In genomic region chr14:54528007-54528393, GRCm38 (mm10) we compare ENCODE assay signal across 8 mouse cellular contexts. TPM values are rescaled to one million over a fixed set of nuclear protein-coding genes. Genes with fewer than 3 reads are reported as not detected.
DNase-seq lines count a peak whose midpoint lies in the region; ATAC-seq lines count a peak whose summit lies in the region.

No protein-coding gene starts in this region.

- no peaks in the 10 kb centered on the region for H3K9me3 ChIP-seq in heart, embryonic 13.5 days
- H3K9me3 ChIP-seq in embryonic facial prominence, embryonic 10.5 days: no peaks in the 10 kb centered on the region
- H3K9me3 ChIP-seq in midbrain, embryonic 13.5 days: no peaks in the 10 kb centered on the region

- H3K4me2 ChIP-seq in heart, embryonic 13.5 days: peak overlapping the region; percentile 82
- peak overlapping the region; percentile 66 for H3K4me2 ChIP-seq in midbrain, embryonic 13.5 days (replicated peaks)

- H3K4me1 ChIP-seq in heart, embryonic 13.5 days: peaks cover 19% of the 10 kb centered on the region
- H3K4me1 ChIP-seq in embryonic facial prominence, embryonic 10.5 days: peaks cover 17% of the 10 kb centered on the region
- H3K4me1 ChIP-seq in midbrain, embryonic 13.5 days (replicated peaks): peaks cover 19% of the 10 kb centered on the region

- intact Hi-C loops in heart, postnatal 36 days (cut with DNase I): loop anchor here (5.0 kb wide), 2 partner anchors 49 to 114 kb away; partner anchors contain the start of genes Ajuba, Cdh24 and Gm17606
- intact Hi-C loops in left cerebral cortex, postnatal 10 days (cut with DNase I): loop anchor here (5.0 kb wide), 1 partner anchor 114 kb away; the partner anchor contains the start of genes Cdh24 and Gm17606

- ATAC-seq in heart, embryonic 13.5 days (ENCODE audit: extremely low read depth, insufficient number of reproducible peaks, low FRiP score, low TSS enrichment): no peak
- ATAC-seq in midbrain, embryonic 13.5 days: peak; percentile 40; the same call in 1 of the 2 replicates

- no peaks in the 10 kb centered on the region for H3K36me3 ChIP-seq in heart, embryonic 13.5 days
- no peaks in the 10 kb centered on the region for H3K36me3 ChIP-seq in embryonic facial prominence, embryonic 10.5 days (replicated peaks)
- H3K36me3 ChIP-seq in midbrain, embryonic 13.5 days: no peaks in the 10 kb centered on the region

- H3K27ac ChIP-seq in heart, embryonic 13.5 days (replicated peaks): no peak overlapping the region
- peak overlapping the region; percentile 86; the same call in 1 of the 2 replicates for H3K27ac ChIP-seq in embryonic facial prominence, embryonic 10.5 days (replicated peaks)
- H3K27ac ChIP-seq in midbrain, embryonic 13.5 days: peak overlapping the region; percentile 89

- peak overlapping the region; percentile 53; the same call in 1 of the 2 replicates for H3K4me3 ChIP-seq in heart, embryonic 13.5 days
- peak overlapping the region; percentile 61 for H3K4me3 ChIP-seq in embryonic facial prominence, embryonic 10.5 days
- H3K4me3 ChIP-seq in midbrain, embryonic 13.5 days (replicated peaks): peak overlapping the region; percentile 44

- DNase-seq in heart, postnatal 36 days: no peak
- no peak for DNase-seq in embryonic facial prominence, embryonic 10.5 days (ENCODE audit: low spot score)
- DNase-seq in forelimb bud, embryonic 11.5 days (ENCODE audit: low read depth, low spot score): peak; percentile 17
- no peak for DNase-seq in spleen, adult 18-20 months
- no peak for DNase-seq in left cerebral cortex, postnatal 10 days (ENCODE audit: extremely low spot score in 1 of 2, low spot score in 2 of 2)
- DNase-seq in frontal cortex, postnatal 25 days (ENCODE audit: low spot score in 2 of 2): no peak

- H3K27me3 ChIP-seq in heart, embryonic 13.5 days (replicated peaks): no peaks in the 10 kb centered on the region
- no peaks in the 10 kb centered on the region for H3K27me3 ChIP-seq in embryonic facial prominence, embryonic 10.5 days (replicated peaks; ENCODE audit: low read depth, poor library complexity, severe bottlenecking)
- H3K27me3 ChIP-seq in midbrain, embryonic 13.5 days: no peaks in the 10 kb centered on the region

- 19% methylated on average over 5 of the region's 5 CpGs for WGBS in heart, embryonic 13.5 days
- WGBS in embryonic facial prominence, embryonic 10.5 days: 20% methylated on average over 5 of the region's 5 CpGs
- 22% methylated on average over 5 of the region's 5 CpGs for WGBS in midbrain, embryonic 13.5 days

- H3K9ac ChIP-seq in heart, embryonic 13.5 days: peak overlapping the region; percentile 80; the same call in 1 of the 2 replicates
- H3K9ac ChIP-seq in midbrain, embryonic 13.5 days (replicated peaks): peak overlapping the region; percentile 72; the same call in 1 of the 2 replicates

RNA-seq across cellular contexts. Expression of gene Prmt5, which starts 10.7 kb away (rescaled TPM):
- 58.5 and 64.5 TPM in 2 replicates for polyA plus RNA-seq in heart, embryonic 13.5 days (2015; fragmentation: Nextera tagmentation; extraction: Ambion mirVana)
- total RNA-seq in heart, postnatal 36 days (2021): 10 to 100 TPM; 30.3 to 37.7 TPM
- polyA plus RNA-seq in embryonic facial prominence, embryonic 10.5 days (2016; fragmentation: Nextera tagmentation; extraction: Ambion mirVana): 139 and 149 TPM in 2 replicates
- 101 and 107 TPM in 2 replicates for polyA plus RNA-seq in midbrain, embryonic 13.5 days (2015; fragmentation: Nextera tagmentation; extraction: Ambion mirVana)
- total RNA-seq in left cerebral cortex, postnatal 10 days (2021): 10 to 100 TPM; 88.4 to 93.1 TPM

RNA-seq across cellular contexts. Expression of gene Haus4, which starts 26.4 kb away (rescaled TPM):
- 42.0 and 43.5 TPM in 2 replicates for polyA plus RNA-seq in heart, embryonic 13.5 days (2015; fragmentation: Nextera tagmentation; extraction: Ambion mirVana)
- 1 to 10 TPM; 3.2 to 4.1 TPM for total RNA-seq in heart, postnatal 36 days (2021)
- polyA plus RNA-seq in embryonic facial prominence, embryonic 10.5 days (2016; fragmentation: Nextera tagmentation; extraction: Ambion mirVana): 58.9 and 60.5 TPM in 2 replicates
- 19.2 and 21.7 TPM in 2 replicates for polyA plus RNA-seq in midbrain, embryonic 13.5 days (2015; fragmentation: Nextera tagmentation; extraction: Ambion mirVana)
- 1 to 10 TPM; 3.3 to 4.5 TPM for total RNA-seq in left cerebral cortex, postnatal 10 days (2021)

RNA-seq across cellular contexts. Expression of gene Ajuba, which starts 49.4 kb away (rescaled TPM):
- 28.1 and 29.6 TPM in 2 replicates for polyA plus RNA-seq in heart, embryonic 13.5 days (2015; fragmentation: Nextera tagmentation; extraction: Ambion mirVana)
- 1 to 10 TPM; 6.1 to 6.4 TPM for total RNA-seq in heart, postnatal 36 days (2021)
- 79.7 and 95.4 TPM in 2 replicates for polyA plus RNA-seq in embryonic facial prominence, embryonic 10.5 days (2016; fragmentation: Nextera tagmentation; extraction: Ambion mirVana)
- 13.5 and 18.0 TPM in 2 replicates for polyA plus RNA-seq in midbrain, embryonic 13.5 days (2015; fragmentation: Nextera tagmentation; extraction: Ambion mirVana)
- total RNA-seq in left cerebral cortex, postnatal 10 days (2021): 1 to 10 TPM; 3.2 to 3.7 TPM

RNA-seq across cellular contexts. Expression of gene Rem2, which starts 52.1 kb away (rescaled TPM):
- polyA plus RNA-seq in heart, embryonic 13.5 days (2015; fragmentation: Nextera tagmentation; extraction: Ambion mirVana): 1.6 and 2.0 TPM in 2 replicates
- not detected for total RNA-seq in heart, postnatal 36 days (2021)
- polyA plus RNA-seq in embryonic facial prominence, embryonic 10.5 days (2016; fragmentation: Nextera tagmentation; extraction: Ambion mirVana): 9.1 and 9.9 TPM in 2 replicates
- 44.3 and 52.3 TPM in 2 replicates for polyA plus RNA-seq in midbrain, embryonic 13.5 days (2015; fragmentation: Nextera tagmentation; extraction: Ambion mirVana)
- 10 to 100 TPM; 14.5 to 16.7 TPM for total RNA-seq in left cerebral cortex, postnatal 10 days (2021)
